Mouse (Mus musculus): ENCODE data around the gene Vat1.

DNA sequence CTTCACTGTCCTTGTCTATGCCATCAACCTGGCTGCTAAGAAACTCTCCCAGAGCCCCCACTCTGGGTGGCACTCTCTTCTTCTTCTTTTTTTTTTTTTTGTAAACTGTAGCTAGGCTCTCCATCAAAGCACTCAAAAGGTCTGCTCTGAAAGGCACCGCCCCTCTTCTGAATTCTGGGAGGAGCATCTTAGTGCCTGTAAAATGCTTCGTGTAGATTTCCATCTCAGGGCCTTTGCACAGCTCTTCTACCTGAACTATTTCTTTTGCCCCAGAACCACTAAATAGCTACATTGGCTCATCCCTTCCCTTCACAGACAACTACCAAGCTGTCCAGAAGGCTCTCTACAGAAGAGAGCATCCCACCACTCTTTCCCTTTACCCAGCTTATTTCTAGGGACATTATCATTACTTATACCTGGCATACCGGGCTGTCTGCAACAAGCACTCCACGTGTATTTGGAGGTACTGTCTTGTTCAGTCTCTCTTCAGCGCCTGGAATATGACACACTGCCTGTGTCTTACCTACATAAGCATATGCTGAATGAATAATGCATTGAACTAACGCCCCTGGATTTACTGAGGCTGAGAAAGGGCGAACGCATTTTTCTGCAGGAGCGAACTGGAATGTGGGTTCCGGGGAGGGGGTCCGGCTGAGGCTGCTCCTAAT, 49.5 kb downstream of the Vat1 start:
- TF ChIP-seq POLR2A (IDR thresholded peaks at IDR 0.05; ENCODE audit: low read depth, low read length) (no peak), CTCF (IDR thresholded peaks at IDR 0.05; ENCODE audit: borderline replicate concordance, insufficient read depth, low read length) (no peak)

Data from embryonic fibroblast, embryonic 13.5 days (primary cell).